Mouse (Mus musculus) bone marrow macrophage, adult 2 months (primary cell): ENCODE results near the gene Nif3l1.

ENCODE experiments used
- CTCF ChIP-seq: IDR thresholded peaks from 2 replicates; pipeline ENCODE4 v1.5.1; 2012; ENCODE audit warnings: low read depth, mild to moderate bottlenecking, low read length, moderate library complexity
- POLR2A ChIP-seq: IDR thresholded peaks from 2 replicates; pipeline ENCODE4 v1.6.1; 2012; ENCODE audit warnings: mild to moderate bottlenecking, low read depth, low read length, borderline replicate concordance

DNA sequence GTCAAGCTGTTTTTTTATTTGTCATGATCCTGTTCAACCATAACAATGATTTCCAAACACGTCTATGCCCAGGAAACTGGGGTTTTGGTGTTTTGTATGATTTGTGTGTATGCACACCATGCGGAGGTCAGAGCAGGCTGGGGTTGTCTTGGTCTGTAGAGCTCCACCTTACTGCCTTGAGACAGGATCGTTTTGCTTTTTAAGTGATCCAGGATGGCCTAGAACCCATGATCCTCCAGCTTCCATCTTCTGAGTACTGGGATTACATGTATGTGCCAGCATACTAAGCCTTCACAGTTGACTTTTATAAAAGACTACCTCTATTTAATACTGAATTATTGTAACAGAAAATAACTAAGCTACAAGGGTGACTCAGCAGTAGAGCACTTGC lies 34.8 kb upstream of the Nif3l1 start:
- TF ChIP-seq CTCF (no peak), POLR2A (no peak)
